Mouse (Mus musculus) left cerebral cortex, postnatal 10 days (tissue): ENCODE measurements at regions not wholly inside any gene's neighbourhood (a gene's known extent, or its start where the extent isn't known, plus 50 kb on each side); places are given as distances from the start of the nearest gene placed in this dataset.

Experiments
- DNase-seq, 2 experiments: peaks; one replicate each; pipeline ENCODE4 v3.0.0; 2021 to 2022; ENCODE audit warnings: low spot score in 2 of 2, mixed read lengths in 1 of 2; ENCODE audit errors: extremely low spot score in 1 of 2
- intact Hi-C: fragments of 180-260 bp; cut with DNase I; formaldehyde crosslinking; loops from one replicate; pipeline ENCODE4 v1.15.1; 2025

DNA sequence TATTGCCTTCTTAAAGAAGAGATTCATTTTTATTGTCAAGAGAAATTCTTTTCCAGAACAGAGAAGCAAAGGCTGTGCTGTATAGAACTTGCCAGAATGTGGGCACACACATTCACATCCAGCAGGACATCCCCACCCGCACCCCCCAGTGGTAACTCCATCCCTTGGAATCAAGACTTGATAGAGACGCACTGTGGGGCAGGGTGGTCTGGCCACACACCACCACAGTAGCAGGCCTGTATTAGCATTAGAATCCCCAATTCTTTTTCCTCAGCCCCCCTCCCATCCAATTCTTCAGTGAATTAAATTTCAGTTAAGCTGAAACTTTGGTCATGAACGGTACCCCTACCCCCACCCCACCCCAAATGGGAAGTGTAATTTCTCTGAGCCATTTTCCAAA is 92.5 kb upstream of the Dio3 start:
- DNase-seq: no peak
- intact Hi-C loops: loop anchor here (5.0 kb wide), 1 partner anchor 46 kb away; no protein-coding TSS in a partner anchor

- intact Hi-C loops: loop anchor here (5.0 kb wide), 1 partner anchor 45 kb away; no protein-coding TSS in a partner anchor
- no peak for DNase-seq
Measured at GRCm38 (mm10) chr12:110186911-110187245, 92.0 kb upstream of the Dio3 start.

GRCm38 (mm10) chr12:110187246-110188135 is 91.4 kb upstream of the Dio3 start:
- DNase-seq: peak in 1 of 2 experiments; percentile 40
- intact Hi-C loops: loop anchor here (5.0 kb wide), 1 partner anchor 45 kb away; no protein-coding TSS in a partner anchor

- no peak for DNase-seq
- intact Hi-C loops: loop anchor here (5.0 kb wide), 1 partner anchor 44 kb away; no protein-coding TSS in a partner anchor
Measured at GRCm38 (mm10) chr12:110188136-110188631, 90.7 kb upstream of the Dio3 start.

DNA sequence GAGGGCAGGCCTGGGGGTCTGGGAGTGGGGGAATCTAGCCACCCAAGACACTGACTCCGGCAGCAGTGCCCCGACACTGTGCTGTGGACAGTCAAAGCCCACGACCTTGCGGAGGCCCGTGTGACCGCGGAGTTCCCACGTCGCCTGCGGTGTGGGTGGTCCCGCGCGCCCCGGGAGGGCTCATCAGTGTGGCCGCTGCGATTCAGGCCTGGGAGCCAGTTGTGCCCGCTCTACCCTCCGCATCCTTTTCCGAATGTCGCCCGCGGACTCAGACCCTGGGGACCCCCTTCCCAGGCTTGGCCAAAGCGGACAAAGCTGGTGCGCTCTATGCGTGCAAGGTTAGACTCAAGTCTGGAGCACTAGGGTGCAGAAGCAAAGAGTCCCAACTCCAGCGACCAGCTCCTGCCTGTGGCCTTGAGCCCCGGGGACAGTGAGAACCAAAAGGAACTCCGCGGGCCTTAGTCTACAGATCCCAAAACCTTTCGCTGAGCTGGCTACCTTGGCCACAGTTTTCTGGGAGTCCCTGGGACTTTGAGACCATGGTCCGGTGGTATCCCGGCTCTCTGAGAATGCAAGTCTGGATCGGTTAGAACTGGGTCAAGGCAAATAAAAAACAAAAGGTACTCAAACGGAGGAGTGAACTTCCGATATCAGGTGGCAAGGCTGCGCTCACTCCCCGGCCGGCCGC is 90.1 kb upstream of the Dio3 start:
- DNase-seq: no peak
- intact Hi-C loops: loop anchor here (5.0 kb wide), 1 partner anchor 44 kb away; no protein-coding TSS in a partner anchor

GRCm38 (mm10) chr12:110189329-110189642 is 89.6 kb upstream of the Dio3 start:
- DNase-seq: no peak
- intact Hi-C loops: loop anchor here (5.0 kb wide), 1 partner anchor 43 kb away; no protein-coding TSS in a partner anchor

DNA sequence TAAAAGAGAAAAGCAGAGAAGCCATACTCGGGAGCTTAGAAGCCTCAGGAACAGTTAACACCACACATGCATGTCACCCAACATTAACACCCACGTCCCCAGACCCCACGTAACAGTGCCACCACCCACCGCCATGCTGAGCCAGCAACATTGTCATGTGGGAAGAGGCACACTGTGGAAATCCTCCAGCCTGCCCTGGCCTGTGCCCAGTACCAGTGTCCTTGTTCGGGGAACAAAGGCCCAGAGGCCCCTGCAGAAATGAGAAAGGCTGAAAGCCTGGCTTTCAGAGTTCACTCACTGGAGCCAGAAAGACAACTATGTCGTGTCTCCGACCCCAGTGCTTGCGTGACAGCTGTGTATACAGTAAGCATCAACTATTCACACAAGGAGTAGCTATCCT is 86.7 kb upstream of the Dio3 start:
- intact Hi-C loops: no loop called here
- DNase-seq: no peak

DNA sequence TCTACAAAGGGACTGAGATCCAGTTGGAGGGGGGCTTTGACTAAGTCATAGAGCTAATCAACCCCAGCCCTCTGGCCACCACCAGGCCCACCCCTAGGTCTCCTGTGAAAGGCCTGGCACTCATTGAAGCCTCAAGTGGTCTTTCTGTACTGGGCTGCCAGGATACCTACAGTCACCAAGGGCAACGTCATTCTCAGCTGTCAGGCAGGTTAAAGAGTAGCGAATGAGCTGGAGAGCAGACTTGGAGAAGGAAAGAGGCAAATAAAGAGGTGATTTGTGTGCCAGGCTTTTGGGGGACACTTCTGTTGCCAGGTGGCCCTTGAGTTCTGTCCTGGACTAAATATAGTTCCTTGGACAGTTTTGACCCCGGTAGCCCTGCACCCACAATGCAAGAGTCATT is 81.5 kb upstream of the Dio3 start:
- no peak for DNase-seq
- intact Hi-C loops: no loop called here

- DNase-seq: no peak
- intact Hi-C loops: no loop called here
Measured at GRCm38 (mm10) chr12:110200471-110200870, 78.4 kb upstream of the Dio3 start.

GRCm38 (mm10) chr12:110200887-110201286 is 78.0 kb upstream of the Dio3 start:
- DNase-seq: no peak
- intact Hi-C loops: no loop called here

GRCm38 (mm10) chr12:110203271-110204014 is 75.4 kb upstream of the Dio3 start:
- DNase-seq: no peak
- intact Hi-C loops: no loop called here

DNA sequence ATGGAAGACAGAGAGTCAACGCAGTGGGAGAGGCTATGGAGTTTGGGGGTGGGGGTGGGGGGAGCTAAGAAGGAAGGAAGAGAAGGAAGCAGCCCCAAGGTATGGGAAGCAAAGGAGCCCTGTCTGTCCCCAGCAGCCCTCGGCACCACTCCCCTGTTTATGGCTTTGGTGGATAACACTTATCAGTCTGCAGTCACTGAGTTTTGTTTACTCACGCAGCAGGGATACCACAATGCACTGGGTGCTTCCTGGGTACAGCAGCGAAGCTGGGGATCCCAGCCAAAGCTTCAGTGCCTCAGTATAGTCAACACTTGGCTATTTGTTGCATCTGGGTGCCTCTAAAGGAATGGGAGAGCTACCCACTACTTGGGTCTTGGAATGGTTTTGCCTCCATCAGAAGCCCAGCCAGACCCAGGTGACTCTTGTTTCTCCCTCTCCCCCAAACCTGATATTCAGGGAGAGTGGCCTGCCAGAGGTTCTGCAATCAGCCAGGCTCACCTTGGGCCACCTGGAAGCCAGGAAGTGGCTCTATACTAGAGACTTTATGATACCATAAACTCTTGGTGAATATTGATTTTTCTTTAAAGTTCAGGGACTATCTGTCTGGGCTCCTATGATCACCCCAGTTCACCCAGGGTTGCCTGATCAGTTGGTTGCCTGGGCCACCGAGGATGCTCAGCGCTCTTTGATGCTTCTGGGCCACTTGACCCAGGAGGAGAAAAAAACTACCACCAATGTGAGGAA is 74.5 kb upstream of the Dio3 start:
- intact Hi-C loops: no loop called here
- no peak for DNase-seq

DNA sequence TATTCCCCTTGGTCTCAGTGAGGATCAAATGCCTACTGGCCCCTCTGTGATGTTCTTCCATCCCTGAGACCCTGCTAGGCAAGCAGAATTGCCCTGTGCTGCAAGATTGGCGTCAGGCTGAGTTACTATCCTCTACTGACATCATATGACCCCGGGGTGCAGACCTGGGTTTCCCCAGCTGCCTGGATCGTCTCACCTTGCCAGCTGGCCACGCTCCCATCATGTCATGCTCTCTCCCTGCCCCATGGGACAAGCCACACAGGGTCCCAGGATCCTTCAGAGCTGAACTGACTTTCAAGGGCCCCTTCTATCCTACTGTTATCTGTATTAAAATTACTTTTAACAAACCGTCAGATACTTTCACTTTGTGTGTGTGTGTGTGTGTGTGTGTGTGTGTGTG is 72.6 kb upstream of the Dio3 start:
- no peak for DNase-seq
- intact Hi-C loops: no loop called here

DNA sequence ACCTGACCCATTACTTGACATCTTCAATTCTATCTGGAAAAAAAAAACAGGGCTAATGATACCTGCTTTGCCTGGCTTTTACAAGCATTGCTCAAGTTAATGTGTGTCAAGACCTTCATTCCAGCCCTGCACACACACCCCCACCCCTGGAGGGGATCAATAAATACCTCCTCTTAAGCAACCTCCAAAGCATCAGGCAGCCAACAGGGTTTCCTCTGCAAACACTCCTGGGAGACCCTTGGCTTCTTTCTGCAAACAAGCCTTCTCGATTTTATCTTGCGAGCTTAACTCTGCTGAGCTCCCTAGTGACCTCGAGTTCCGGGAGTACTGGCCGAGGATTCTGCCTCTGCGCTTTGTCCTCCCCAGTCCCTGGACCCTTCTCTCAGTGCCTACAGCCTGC is 72.1 kb upstream of the Dio3 start:
- intact Hi-C loops: no loop called here
- DNase-seq: no peak

- intact Hi-C loops: no loop called here
Measured at GRCm38 (mm10) chr12:110207246-110207852, 71.5 kb upstream of the Dio3 start.

GRCm38 (mm10) chr12:110212716-110213115 is 66.2 kb upstream of the Dio3 start:
- no peak for DNase-seq
- intact Hi-C loops: no loop called here

More at GRCm38 (mm10) chr12:110207246-110207852, 71.5 kb upstream of the Dio3 start:
- DNase-seq: no peak

GRCm38 (mm10) chr12:110214833-110215232 is 64.0 kb upstream of the Dio3 start:
- no peak for DNase-seq
- intact Hi-C loops: no loop called here

GRCm38 (mm10) chr12:110215311-110215710 is 63.6 kb upstream of the Dio3 start:
- intact Hi-C loops: no loop called here
- DNase-seq: no peak
